Mouse (Mus musculus): ENCODE results near the gene Actl11.
A peak's percentile ranks its signal among the peaks of the same experiment; 100 is the strongest.

The Actl11 gene

DNA sequence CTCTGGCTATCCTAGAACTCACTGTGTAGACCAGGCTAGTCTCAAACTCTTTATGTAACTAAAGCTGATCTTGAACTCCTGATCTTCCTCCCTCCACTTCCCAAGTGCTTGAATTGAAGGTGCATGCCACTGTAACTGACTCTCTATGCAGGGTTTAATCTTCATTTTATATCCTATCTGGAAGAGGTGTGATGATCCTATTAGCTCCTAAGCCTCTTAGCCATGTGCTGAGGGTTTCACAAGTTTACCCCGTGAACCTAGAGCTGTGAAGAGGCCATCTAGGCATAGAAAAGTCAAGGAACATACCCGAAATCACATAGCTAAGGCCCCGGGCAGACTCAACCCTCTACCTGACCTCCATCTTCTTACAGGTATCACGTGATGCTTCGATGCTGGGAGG lies 8.8 kb upstream of the Actl11 start:
- DNase-seq (ENCODE audit: low read depth, low spot score), result no peak

DNA sequence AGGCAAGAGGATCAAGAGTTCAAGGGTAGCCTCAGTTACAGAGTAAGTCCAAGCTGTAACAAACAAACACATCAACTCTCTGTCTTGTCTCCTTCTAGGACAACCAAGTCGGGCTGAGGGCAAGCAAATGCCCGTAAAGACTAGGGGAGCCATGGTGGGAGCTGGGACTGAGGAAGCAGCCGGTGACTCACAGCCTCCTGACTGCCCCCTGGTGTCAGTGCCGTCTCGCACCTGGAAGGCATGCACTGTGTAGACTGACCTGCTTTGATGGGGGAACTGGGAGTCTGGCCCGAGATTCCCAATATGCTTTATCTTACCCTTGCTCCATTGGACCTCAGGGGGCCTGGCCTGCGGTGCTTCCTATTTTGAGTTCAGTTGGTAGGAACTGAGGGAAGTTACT lies 5.2 kb upstream of the Actl11 start:
- DNase-seq (ENCODE audit: low read depth, low spot score), result no peak

DNA sequence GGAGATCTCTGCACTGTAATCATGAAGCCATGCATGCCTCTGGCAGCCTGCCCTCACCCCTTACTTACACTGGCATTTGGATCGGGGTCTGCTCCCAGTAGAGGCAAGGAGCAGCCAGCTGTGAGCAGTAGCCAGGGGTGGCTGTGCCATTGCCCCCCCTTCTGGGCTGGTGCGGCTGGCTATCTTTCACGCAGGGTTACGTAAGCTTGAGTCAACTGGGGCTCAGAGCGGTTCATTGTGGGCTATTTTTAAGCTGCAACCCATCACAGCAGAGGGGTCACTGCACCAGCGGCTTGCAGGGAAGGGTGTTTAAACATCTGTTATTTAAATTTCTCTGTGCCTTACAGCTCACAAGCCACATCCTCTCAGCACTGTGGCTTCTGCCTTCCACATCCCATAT lies 4.3 kb upstream of the Actl11 start:
- peak; percentile 71 for DNase-seq (ENCODE audit: low read depth, low spot score)

DNA sequence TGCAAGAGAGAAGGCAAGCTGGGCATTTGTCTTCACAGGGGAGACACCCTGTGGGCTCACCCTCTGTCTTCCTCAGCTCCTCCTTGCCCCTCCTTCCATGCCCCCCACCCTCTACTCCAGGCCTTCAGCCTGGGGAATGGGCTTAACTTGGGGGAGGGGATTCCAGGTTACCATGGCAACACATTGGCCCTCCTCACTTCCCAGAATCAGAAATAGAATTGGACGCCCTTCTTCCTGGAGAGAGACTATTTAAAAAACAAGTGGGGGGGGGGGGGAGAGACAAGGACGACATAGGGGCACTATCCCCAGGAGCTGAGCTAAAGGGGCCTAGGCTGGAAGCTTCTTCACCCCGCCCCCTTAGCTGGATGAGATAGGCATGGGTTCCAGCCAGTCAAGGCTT lies 3.0 kb upstream of the Actl11 start:
- DNase-seq (ENCODE audit: low read depth, low spot score), result no peak

DNA sequence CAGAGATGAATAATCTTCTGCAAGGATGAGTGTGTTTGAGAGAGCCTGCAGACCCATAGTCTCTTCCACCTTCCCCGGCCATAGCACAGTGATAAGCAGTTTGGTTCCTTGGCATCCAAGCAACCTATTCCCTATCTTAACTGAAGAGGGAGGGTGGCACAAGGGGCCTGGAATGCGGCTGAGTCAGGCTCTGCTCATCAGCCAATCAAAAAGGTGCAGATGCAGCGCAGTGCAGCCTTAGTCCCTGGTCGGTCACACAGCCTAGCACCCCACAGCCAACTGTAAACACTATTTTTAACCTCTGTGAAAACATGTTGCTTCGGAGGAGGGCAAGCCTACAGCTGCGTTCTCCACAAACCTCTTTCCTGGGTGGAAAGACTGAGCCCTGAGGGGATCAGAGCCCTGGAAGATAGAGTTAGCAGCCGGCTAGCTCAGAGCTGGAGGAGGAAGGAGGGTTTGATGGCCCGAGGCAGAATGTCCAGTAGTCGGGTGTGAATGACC lies 1.3 kb upstream of the Actl11 start:
- no peak for DNase-seq (ENCODE audit: low read depth, low spot score)

DNA sequence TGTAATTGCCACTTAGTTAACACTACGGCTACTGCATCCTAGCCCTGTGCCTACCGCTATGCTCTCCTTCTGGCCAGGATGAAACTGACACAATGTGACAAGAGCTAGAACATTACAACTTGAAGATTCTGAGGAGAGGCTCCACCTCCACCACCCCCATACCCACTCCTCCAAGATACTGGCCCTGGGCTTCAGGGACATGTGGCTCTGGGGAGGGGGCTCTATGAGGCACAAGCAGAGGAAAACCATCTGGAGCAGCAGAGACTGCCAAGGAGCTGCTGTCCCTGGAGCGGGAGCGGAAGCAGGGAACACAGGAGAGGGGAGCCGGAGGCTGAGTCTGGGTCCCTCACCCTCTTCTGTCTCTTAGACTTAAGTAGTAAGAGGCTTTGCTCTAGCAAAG lies 520 bp upstream of the Actl11 start:
- no peak for DNase-seq (ENCODE audit: low read depth, low spot score)

DNA sequence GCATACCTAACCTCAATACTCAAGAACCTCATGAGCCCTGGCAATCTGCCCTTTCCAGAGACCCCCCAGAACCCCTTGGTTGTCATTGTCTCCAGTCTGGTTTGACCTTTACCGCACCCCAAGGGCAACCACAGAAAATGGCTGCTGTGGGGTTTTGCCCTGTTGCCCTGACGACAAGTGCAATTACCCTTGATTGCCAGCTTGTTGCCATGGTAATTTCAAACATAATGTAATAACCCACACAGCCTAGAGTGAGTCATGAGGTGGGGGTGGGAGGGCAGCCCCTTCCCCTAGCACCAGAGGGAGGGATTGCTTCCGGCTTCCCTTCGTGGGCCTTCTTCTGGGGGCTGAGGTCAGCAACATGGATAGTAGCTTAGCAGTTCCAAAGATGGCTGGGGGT lies 4.0 kb downstream of the Actl11 start:
- DNase-seq (ENCODE audit: low read depth, low spot score), result no peak

DNA sequence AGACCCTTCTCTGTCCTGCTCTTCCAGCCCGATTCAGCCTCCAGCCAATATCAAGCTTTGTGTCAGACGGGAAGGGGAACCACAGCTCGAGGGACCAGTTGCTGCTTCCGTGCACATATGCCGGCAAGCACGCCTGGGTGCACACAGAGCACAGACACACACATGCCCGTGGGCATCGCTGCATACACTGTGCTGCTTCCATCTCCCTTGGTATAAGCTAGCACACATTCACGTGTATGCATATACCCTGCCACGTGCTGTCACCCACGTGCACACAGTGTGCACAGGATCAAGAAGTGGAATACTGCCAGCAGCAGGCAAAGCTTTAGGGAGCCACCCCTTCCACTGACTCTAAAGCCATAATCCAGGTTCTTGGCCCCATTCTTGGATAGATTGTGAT lies 5.9 kb downstream of the Actl11 start:
- no peak for DNase-seq (ENCODE audit: low read depth, low spot score)

DNA sequence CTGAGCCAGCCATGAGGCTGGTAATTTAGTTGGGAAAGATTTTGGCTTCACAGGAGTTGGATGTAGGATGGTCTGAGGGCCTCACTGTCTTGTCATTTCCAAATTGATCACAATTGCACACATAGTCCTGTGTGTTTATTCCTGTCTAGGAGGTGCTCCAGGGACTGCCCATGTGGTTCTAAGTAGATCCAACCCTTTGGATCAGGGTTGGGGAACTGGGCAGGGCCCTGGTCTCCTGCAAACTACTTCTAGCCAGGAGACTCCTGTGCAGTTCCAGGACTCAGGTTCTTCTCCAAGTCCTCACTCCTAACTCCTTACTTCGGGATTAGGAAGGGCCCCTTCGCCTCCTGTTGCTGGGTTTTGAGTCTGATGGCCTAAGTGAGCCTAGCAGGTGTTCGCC lies 7.1 kb downstream of the Actl11 start, which contains the start of gene Camkv:
Gene Camkv, plus strand, starts transcription at position 301 of the 400 bp plus-strand sequence.
- no peak for DNase-seq (ENCODE audit: low read depth, low spot score)

DNA sequence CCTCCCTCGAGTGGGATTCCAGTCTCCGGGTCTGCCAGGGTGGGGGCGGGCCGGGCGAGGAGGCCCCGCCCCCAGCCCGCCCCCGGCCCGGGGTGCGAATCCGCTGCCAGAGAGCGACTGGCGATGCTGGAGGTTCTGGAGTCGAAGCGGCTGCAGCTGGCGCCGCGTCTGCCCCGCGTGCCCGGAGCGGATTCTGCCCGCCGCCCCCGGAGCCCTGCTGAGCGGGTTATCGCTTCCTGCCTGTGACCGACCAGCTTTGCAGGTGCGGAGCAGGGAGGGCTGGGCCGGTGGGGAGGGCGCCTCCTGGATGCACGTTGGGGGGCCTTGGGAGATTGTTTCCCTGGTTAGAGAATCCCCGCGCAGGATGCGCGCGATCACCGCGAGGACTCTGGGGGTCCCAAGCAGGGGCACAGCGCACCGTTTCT lies 7.5 kb downstream of the Actl11 start:
- DNase-seq (ENCODE audit: low read depth, low spot score), result no peak

DNA sequence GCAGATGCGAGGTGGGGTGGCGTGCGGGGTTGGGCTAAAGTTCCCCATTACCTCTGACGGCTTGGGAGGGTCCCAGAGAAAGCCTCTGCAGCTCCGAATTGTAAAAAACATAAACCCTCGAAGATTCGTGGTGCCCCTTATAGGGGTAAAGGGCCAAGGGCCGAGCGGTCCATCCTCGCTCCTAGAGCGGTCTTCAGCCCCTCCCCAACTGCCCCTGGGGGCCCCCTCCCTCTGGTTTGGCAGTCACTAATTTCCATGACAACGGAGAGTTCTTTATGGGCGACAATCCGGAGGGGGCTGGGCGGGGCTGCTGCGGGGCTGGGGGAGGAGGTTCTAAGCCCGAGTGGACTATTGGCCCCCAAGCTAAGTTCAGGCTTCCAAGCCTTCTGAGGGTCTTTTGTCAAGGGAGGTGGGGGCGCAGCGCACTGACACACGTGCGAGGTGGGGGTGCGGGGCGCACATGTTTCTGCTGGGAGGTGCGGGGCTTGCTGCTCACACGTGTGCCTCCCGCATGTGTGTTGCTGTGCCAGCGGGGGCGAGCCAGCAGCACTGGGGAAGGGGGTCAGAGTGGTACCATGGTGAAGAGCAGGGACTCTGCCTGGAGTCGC lies 8.1 kb downstream of the Actl11 start:
- no peak for DNase-seq (ENCODE audit: low read depth, low spot score)

DNA sequence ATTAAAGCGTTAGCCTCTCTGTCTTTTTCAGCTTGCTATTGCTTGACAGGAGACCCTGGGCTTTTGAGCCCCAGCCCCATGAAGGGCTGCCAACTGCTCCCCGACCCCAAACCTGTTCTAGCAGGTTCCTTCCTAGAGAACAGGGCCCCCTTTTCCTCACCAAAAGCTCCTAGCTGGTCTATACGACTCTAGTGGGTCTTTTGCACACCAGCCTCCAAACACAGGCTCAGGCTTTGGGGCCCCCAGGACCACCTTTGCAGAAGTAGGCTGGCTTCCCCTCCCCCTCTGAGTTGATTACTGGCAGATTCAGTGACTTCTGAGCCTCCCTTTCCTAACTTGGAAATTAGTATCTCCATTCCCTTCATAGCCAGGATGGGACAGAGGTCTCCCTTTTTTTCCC lies 8.6 kb downstream of the Actl11 start:
- DNase-seq (ENCODE audit: low read depth, low spot score), result no peak

DNA sequence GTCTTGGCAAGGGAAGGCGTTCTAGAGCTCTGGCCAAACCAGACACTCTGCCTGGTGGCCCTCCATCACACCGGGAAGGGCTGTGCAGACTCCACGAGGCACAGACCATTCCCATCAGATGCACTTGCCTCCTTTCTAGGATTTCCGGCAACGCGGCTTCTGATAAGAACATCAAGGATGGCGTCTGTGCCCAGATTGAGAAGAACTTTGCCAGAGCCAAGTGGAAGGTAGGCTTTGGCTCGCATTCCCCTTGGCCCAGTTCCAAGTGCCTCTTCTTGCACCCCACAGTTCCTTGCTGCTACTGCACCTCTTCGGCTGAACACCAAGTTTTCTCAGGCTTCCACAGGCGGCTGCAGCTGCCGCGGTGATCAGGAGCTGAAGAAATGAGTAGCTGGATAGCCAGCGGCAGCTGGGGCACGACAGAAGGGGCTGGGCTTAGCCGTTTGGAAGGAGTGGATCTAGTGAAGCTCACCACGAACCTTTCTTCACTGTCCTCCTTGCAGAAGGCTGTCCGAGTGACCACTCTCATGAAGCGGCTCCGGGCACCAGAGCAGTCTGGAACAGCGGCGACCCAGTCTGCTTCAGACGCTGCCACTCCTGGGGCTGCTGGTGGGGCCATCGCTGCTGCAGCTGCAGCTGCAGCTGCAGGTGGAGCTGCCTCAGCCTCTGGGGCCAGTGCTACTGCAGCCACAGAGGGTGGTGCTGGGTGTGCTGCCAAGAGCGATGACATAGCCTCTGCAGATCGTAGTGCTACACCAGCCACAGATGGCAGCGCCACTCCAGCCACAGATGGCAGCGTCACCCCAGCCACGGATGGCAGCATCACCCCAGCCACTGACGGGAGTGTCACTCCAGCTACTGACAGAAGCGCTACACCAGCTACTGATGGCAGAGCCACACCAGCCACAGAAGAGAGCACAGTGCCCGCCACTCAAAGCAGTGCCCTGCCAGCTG lies 19.2 kb downstream of the Actl11 start:
- peak; percentile 43 for DNase-seq (ENCODE audit: low read depth, low spot score)

DNA sequence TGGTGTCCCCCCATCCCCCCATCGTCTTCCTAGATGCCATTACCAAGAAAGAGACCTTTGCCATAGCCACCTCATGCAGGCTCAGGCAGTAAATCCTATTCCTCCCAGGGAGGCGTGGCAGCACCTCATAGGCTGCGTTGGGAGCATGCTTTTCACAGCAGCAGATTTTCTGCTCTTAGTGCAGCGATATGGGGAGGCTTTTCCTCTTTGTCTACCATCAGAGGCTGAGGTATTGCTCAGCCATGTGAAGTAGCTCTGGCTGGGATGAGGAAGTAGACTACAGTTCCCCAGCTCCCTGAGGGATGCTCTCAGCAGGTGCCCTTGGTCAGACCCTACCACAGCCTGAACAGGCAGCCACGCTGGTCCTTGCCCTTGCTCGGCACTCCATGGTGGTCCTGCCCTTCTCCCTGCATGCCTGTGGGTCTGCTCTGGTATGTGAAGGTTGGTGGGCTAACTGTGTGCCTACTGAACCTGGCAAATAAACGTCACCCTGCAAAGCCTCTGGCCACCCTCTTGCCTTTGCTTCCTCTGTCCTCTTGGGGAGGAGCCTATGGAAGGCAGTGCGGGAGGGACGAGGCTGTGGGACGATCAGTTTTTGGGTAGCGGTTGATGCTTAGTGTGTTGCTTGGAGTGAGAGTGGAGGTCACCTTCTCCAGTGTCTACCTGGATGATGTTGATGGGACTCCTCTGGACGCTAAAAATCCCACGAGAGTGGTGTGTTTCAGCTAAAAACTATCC lies 21.1 kb downstream of the Actl11 start:
- DNase-seq (ENCODE audit: low read depth, low spot score), result no peak

DNA sequence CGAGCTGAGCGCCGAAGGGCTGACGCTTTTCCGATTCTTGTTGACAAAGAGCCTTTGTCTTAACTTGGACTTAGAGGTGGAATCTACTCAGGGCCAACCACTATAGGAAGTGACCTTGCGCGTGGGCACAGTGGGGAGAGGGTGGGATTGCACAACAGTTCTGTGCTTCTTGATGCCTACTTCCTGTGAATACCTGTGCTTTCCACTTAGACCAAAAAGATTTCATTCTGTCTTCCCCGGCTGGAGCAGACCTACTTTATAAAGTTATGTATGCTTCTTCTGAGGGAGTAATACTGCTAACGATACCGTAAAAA lies 21.6 kb downstream of the Actl11 start, which contains the start of gene Traip:
Gene Traip, plus strand, starts transcription at position 215 of the 314 bp plus-strand sequence.
- DNase-seq (ENCODE audit: low read depth, low spot score), result no peak

DNA sequence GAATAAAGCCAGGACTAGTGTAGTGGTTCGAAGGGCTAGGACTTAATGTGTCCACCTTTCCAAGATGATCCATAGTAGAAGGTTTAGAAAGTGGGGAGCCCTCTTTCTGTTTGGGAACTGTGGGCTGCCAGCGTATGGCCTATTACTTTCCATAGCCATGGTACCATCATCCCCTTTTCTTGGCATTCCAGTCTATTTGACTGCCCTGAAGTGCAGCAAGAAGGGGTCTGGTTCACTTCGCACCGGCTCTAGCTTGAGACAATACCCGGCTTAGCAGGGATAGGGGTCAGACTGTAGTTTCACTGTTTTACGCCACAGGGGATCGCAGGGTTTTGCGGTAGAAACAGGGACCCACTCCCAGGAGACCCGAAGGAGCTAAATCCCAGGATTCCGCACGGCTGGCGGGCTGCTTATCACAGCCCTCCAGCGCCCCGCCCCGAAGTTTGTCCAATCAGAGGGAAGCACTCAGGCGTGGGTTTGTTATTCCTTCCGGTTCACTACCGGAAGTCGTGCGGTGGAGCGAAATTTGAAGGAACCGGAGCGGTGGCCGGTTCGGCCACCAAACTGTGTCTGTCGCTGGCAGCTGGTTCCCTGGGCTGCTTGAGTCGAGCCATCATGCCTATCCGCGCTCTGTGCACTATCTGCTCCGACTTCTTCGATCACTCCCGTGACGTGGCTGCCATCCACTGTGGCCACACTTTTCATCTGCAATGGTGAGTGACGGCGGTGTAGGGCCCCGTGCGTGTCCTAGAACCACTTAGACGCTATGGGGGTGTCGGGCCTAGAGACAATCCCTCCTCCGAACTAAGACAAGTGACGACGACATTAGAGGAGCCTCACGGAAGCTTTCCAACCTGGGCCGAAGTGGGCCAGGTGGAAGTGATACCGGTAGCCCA lies 22.4 kb downstream of the Actl11 start:
- peak; percentile 83 for DNase-seq (ENCODE audit: low read depth, low spot score)

DNA sequence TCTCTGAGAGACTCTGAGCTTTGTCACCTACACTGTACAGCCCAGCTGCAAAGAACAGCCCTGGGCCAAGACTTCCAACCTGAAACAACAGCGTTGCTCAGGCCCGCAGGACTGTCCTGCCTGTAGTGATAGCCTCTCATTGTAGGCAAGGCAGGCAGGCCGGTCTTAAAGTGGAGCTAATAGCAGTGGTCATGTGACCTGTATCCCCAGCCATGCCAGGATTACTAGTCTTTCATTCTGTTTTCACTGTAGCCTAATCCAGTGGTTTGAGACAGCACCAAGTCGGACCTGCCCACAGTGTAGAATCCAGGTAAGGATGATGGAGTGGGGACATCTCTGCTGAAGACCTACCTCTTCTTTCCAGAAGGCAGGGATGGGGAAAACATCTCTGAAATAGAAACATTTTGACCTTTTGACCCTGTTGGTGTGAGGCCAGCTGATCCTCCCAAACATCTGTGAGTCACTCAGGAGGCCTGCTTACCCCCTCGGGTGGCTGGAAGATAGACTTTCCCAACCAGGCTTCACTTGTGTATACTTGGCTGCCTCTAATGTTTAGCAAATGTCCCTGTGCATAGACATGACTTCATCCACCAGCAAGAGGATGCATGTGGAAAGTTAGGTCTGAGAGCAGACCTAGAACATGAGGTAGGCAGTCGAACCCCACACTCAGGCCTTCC lies 27.5 kb downstream of the Actl11 start:
- no peak for DNase-seq (ENCODE audit: low read depth, low spot score)

DNA sequence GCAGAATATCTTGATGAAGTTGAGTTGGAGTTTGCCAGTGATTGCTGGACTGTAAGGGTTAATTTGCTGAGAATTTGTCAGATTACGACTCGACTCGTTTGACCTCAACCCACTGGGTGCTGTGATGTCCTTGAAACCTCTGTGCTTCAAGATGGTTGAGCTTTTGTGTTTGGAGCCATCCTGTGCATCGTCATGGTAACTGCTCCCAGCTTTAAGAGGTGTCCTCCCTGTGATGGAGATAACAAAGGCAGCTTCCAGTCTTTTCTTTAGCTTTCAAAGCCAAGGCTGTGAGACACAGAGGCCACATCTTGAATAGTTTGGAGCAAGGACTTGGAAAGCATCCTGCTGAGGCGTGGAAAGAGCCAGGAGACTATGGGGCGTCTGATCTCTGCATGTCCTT lies 28.9 kb downstream of the Actl11 start:
- no peak for DNase-seq (ENCODE audit: low read depth, low spot score)

DNA sequence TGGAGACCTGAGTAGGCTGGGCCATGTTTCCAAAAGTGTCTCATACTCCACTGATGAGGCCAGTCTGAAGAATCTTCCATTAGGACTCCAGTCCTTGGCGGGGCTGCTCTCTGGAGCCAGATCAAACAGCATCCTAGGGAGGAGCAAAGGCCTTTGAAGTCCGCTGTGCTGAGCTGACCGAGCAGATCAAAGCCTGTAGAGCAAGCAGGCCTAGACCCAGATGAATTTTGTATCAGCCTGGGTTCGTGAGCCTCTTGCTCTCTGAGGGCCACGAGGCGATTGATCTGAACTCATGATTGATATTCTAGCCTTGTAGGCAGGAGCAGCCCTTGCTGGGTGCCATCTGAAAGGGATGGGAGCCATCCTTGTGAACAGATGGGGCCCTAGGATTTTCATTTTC lies 31.6 kb downstream of the Actl11 start:
- no peak for DNase-seq (ENCODE audit: low read depth, low spot score)

DNA sequence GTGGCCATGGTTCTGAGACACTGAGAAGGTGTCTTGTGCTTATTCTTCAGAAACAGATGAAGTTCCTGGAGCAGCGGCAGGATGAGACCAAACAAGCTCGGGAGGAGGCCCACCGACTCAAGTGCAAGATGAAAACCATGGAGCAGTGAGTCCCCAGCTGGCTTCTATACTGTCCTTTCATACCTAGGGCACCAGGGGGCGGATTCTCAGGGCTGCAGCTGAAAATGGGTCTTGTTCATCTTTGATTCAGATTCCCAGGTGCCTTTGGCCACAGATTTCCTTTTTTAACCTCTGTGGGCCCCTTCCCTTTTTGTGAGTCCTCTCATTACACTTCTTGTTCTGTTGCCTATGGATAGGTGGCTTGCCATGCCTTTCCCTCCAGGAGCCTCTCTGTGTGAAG lies 32.7 kb downstream of the Actl11 start:
- DNase-seq (ENCODE audit: low read depth, low spot score), result no peak

DNA sequence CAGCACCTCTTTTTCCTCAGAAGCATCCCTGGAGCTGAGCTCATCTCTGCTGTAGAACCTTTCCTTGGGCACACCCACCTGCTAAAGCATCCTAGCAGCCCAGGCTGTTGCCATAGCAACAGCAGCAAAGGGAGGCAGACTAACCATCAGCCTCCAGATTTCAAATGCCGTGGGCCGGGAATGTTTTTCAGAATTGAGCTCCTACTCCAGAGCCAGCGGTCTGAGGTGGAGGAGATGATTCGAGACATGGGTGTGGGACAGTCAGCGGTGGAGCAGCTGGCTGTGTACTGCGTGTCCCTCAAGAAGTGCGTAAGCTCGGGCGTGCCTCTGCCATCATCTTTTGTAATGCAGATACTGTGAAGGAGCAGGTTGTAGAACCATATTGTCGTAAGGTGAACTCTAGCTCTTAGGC lies 33.1 kb downstream of the Actl11 start:
- DNase-seq (ENCODE audit: low read depth, low spot score), result no peak
